In the genomic region with DNA sequence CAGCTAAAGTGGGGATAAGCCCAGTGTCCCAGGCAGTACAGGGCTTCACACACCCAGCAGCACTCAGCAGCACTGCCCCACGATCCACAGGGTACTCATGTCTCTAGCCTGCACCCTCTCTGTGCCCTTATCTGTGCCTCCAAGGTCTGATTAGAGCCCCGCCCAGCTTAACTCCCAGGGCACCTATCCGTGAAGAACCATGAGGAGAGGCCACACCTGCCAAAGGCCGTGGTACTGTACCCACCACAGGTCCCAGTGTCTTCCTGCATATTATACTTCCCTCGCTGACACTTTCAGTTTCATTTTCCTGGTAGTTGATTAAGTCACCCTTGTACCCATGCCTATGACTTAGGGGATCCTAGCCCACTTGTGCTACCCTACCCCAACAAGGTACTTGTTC, we compare ENCODE assay signal across 16 mouse cellular contexts. TPM values are rescaled to one million over a fixed set of nuclear protein-coding genes. Genes with fewer than 3 reads are reported as not detected.
A peak's percentile ranks its signal among the peaks of the same experiment; 100 is the strongest.
DNase-seq lines count a peak whose midpoint lies in the region; ATAC-seq lines count a peak whose summit lies in the region.
"Had no signal": no experiment of that assay in that cellular context is flagged by ENCODE, and none has a peak within 500 bp of the region (broad histone marks: within the 10 kb centered on the region; RNA-seq: fewer than 3 reads in every experiment).

No protein-coding gene starts in this region.

- WGBS in liver, embryonic 15.5 days (ENCODE audit: insufficient replicate concordance): 17% methylated on average over 5 of the region's 5 CpGs
- 59% methylated on average over 5 of the region's 5 CpGs for WGBS in stomach, embryonic 15.5 days
- 85% methylated on average over 5 of the region's 5 CpGs for WGBS in midbrain, embryonic 13.5 days

- H3K4me1 ChIP-seq in erythroblast, embryonic 14.5 days (ENCODE audit: control insufficient read depth): peaks cover 38% of the 10 kb centered on the region
- H3K4me1 ChIP-seq in liver, embryonic 15.5 days (replicated peaks): peaks cover 29% of the 10 kb centered on the region
- 0 out of 2 replicates have a peak, but pooled peaks cover 3% of the 10 kb centered on the region for H3K4me1 ChIP-seq in stomach, embryonic 15.5 days
- peaks cover 10% of the 10 kb centered on the region; the same call in 1 of the 2 replicates for H3K4me1 ChIP-seq in midbrain, embryonic 13.5 days (replicated peaks)

- no peaks in the 10 kb centered on the region for H3K9me3 ChIP-seq in erythroblast, embryonic 14.5 days (ENCODE audit: control insufficient read depth, low read length)
- no peaks in the 10 kb centered on the region for H3K9me3 ChIP-seq in liver, embryonic 15.5 days (replicated peaks)
- no peaks in the 10 kb centered on the region for H3K9me3 ChIP-seq in stomach, embryonic 15.5 days
- H3K9me3 ChIP-seq in midbrain, embryonic 13.5 days: no peaks in the 10 kb centered on the region
- H3K9me3 ChIP-seq: forebrain, embryonic 10.5 days; hindbrain, embryonic 15.5 days had no signal

- H3K27me3 ChIP-seq in erythroblast, embryonic 14.5 days (ENCODE audit: control insufficient read depth): no peaks in the 10 kb centered on the region
- H3K27me3 ChIP-seq in liver, embryonic 15.5 days: no peaks in the 10 kb centered on the region
- H3K27me3 ChIP-seq in stomach, embryonic 15.5 days (replicated peaks): no peaks in the 10 kb centered on the region
- no peaks in the 10 kb centered on the region for H3K27me3 ChIP-seq in midbrain, embryonic 13.5 days
- H3K27me3 ChIP-seq: hindbrain, embryonic 15.5 days had no signal

- peak overlapping the region; percentile 53 for H3K4me3 ChIP-seq in erythroblast, embryonic 14.5 days (replicated peaks)
- H3K4me3 ChIP-seq in liver, embryonic 15.5 days (replicated peaks): peak overlapping the region; percentile 35
- no peak overlapping the region for H3K4me3 ChIP-seq in stomach, embryonic 15.5 days (replicated peaks)
- H3K4me3 ChIP-seq in midbrain, embryonic 13.5 days (replicated peaks): no peak overlapping the region
- H3K4me3 ChIP-seq: forebrain, embryonic 10.5 days; hindbrain, embryonic 15.5 days; layer of hippocampus, adult 2 months had no signal

- DNase-seq in CD8-positive naive resting alpha-beta T cell, adult 2 months (ENCODE audit: low read depth in 2 of 2, low spot score in 2 of 2): peak; percentile 18 to 29
- DNase-seq in adrenal gland, postnatal 36 days: no peak
- DNase-seq in cerebellum, postnatal 25 days: no peak
- DNase-seq in urinary bladder, postnatal 36 days (ENCODE audit: low spot score in 2 of 2): no peak
- DNase-seq: adrenal gland, postnatal 14 days; cerebellum, postnatal 10 days; gastrocnemius, postnatal 14 days had no signal

- peak overlapping the region; percentile 7; the same call in 1 of the 2 replicates for H3K9ac ChIP-seq in liver, embryonic 15.5 days
- H3K9ac ChIP-seq in stomach, embryonic 15.5 days: no peak overlapping the region
- no peak overlapping the region for H3K9ac ChIP-seq in midbrain, embryonic 13.5 days (replicated peaks)
- H3K9ac ChIP-seq: hindbrain, embryonic 15.5 days had no signal

- H3K4me2 ChIP-seq in liver, embryonic 15.5 days: peak overlapping the region; percentile 65
- H3K4me2 ChIP-seq in stomach, embryonic 15.5 days: no peak overlapping the region
- H3K4me2 ChIP-seq in midbrain, embryonic 13.5 days (replicated peaks): no peak overlapping the region
- H3K4me2 ChIP-seq: hindbrain, embryonic 15.5 days had no signal

- H3K27ac ChIP-seq in liver, embryonic 15.5 days (replicated peaks): peak overlapping the region; percentile 68
- H3K27ac ChIP-seq in stomach, embryonic 15.5 days: no peak overlapping the region
- no peak overlapping the region for H3K27ac ChIP-seq in midbrain, embryonic 13.5 days
- H3K27ac ChIP-seq: forebrain, embryonic 10.5 days; hindbrain, embryonic 15.5 days; layer of hippocampus, adult 2 months had no signal

- peak; percentile 97 for ATAC-seq in liver, embryonic 15.5 days (ENCODE audit: insufficient read depth)
- ATAC-seq in stomach, embryonic 15.5 days (ENCODE audit: insufficient read depth, low FRiP score, low read depth): peak; percentile 82
- ATAC-seq in midbrain, embryonic 13.5 days: no peak
- ATAC-seq: midbrain, embryonic 16.5 days had no signal

- peaks cover 25% of the 10 kb centered on the region for H3K36me3 ChIP-seq in erythroblast, embryonic 14.5 days (ENCODE audit: control insufficient read depth)
- no peaks in the 10 kb centered on the region for H3K36me3 ChIP-seq in liver, embryonic 15.5 days (replicated peaks)
- no peaks in the 10 kb centered on the region for H3K36me3 ChIP-seq in stomach, embryonic 15.5 days
- H3K36me3 ChIP-seq in midbrain, embryonic 13.5 days: peaks cover 4% of the 10 kb centered on the region; the same call in 1 of the 2 replicates
- H3K36me3 ChIP-seq: forebrain, embryonic 10.5 days; hindbrain, embryonic 15.5 days had no signal

RNA-seq across cellular contexts. Expression of a gene that starts 52.9 kb away (rescaled TPM):
- polyA plus RNA-seq in erythroblast, embryonic 14.5 days (2012): 0.13 and 0.19 TPM in 2 replicates
- polyA plus RNA-seq in liver, embryonic 15.5 days (2015; fragmentation: Nextera tagmentation; extraction: Ambion mirVana): 1.0 and 1.2 TPM in 2 replicates
- 9.0 and 10.2 TPM in 2 replicates for polyA plus RNA-seq in stomach, embryonic 15.5 days (2015; fragmentation: Nextera tagmentation; extraction: Ambion mirVana)
- total RNA-seq in adrenal gland, postnatal 36 days (2021): 1 to 10 TPM; 3.1 to 3.5 TPM
- polyA plus RNA-seq in midbrain, embryonic 13.5 days (2015; fragmentation: Nextera tagmentation; extraction: Ambion mirVana): 1.3 and 2.3 TPM in 2 replicates

RNA-seq across cellular contexts. Expression of a gene that starts 56.0 kb away (rescaled TPM):
- polyA plus RNA-seq in erythroblast, embryonic 14.5 days (2012): not detected in 2 replicates
- not detected in 2 replicates for polyA plus RNA-seq in liver, embryonic 15.5 days (2015; fragmentation: Nextera tagmentation; extraction: Ambion mirVana)
- polyA plus RNA-seq in stomach, embryonic 15.5 days (2015; fragmentation: Nextera tagmentation; extraction: Ambion mirVana): not detected in 2 replicates
- not detected for total RNA-seq in adrenal gland, postnatal 36 days (2021)
- not detected in 2 replicates for polyA plus RNA-seq in midbrain, embryonic 13.5 days (2015; fragmentation: Nextera tagmentation; extraction: Ambion mirVana)
- total RNA-seq: adrenal gland, postnatal 14 days; gastrocnemius, postnatal 14 days; layer of hippocampus, adult 2 months had no signal
- polyA plus RNA-seq: forebrain, embryonic 10.5 days; hindbrain, embryonic 15.5 days; limb, embryonic 14.5 days; midbrain, embryonic 16.5 days had no signal

RNA-seq across cellular contexts. Expression of a gene that starts 58.3 kb away (rescaled TPM):
- polyA plus RNA-seq in erythroblast, embryonic 14.5 days (2012): not detected in 2 replicates
- not detected in 2 replicates for polyA plus RNA-seq in liver, embryonic 15.5 days (2015; fragmentation: Nextera tagmentation; extraction: Ambion mirVana)
- not detected in 2 replicates for polyA plus RNA-seq in stomach, embryonic 15.5 days (2015; fragmentation: Nextera tagmentation; extraction: Ambion mirVana)
- total RNA-seq in adrenal gland, postnatal 36 days (2021): not detected
- polyA plus RNA-seq in midbrain, embryonic 13.5 days (2015; fragmentation: Nextera tagmentation; extraction: Ambion mirVana): not detected in 2 replicates
- total RNA-seq: adrenal gland, postnatal 14 days; gastrocnemius, postnatal 14 days; layer of hippocampus, adult 2 months had no signal
- polyA plus RNA-seq: forebrain, embryonic 10.5 days; hindbrain, embryonic 15.5 days; limb, embryonic 14.5 days; midbrain, embryonic 16.5 days had no signal

Comparison
In these comparisons a context has a peak if more than half of its experiments do, and no peak if none do; other contexts are left out.
1. DNase-seq: peak in CD8-positive naive resting alpha-beta T cell, adult 2 months (2 of 2); none in adrenal gland, postnatal 36 days (0 of 2), cerebellum, postnatal 25 days (0 of 2) and urinary bladder, postnatal 36 days (0 of 2).
2. H3K4me3 ChIP-seq: peak in erythroblast, embryonic 14.5 days (single experiment) and liver, embryonic 15.5 days (single experiment); none in stomach, embryonic 15.5 days (single experiment) and midbrain, embryonic 13.5 days (single experiment).